Mouse (Mus musculus) gastrocnemius, adult 2 months (tissue): ENCODE measurements around the gene Olfr733. TPM values are rescaled to one million over a fixed set of nuclear protein-coding genes. Genes with fewer than 3 reads are reported as not detected.

Source experiments
- DNase-seq: peaks from one replicate; pipeline ENCODE4 v3.0.0; 2022
- H3K27ac ChIP-seq: fragments of 200-600 bp; 2 replicates; pipeline ENCODE4 v1.8.1; 2022; ENCODE audit warnings: mild to moderate bottlenecking
- H3K4me3 ChIP-seq: fragments of 200-600 bp; 2 replicates; pipeline ENCODE4 v1.8.1; 2022; ENCODE audit warnings: mild to moderate bottlenecking, moderate library complexity
- CTCF ChIP-seq: fragments of 200-600 bp; IDR thresholded peaks from 2 replicates; pipeline ENCODE4 v1.8.1; 2022; ENCODE audit warnings: antibody characterized with exemption, mild to moderate bottlenecking, moderate library complexity
- intact Hi-C: fragments of 180-260 bp; cut with DNase I; formaldehyde crosslinking; loops from one replicate; pipeline ENCODE4 v1.15.1; 2025
- long read RNA-seq, 2 experiments: library from polyadenylated mRNA; stranded (forward); transcript quantifications; one replicate each; pipeline ENCODE4 v2.0.0; 2021
- total RNA-seq, 2 experiments: library from RNA; stranded (reverse); gene quantifications; 2 replicates each; pipeline ENCODE4 v1.2.3; 2021

The Olfr733 gene
- total RNA-seq, result not detected
- long read RNA-seq, experiment 1, result 0 reads
- long read RNA-seq, experiment 2, result 0 reads

DNA sequence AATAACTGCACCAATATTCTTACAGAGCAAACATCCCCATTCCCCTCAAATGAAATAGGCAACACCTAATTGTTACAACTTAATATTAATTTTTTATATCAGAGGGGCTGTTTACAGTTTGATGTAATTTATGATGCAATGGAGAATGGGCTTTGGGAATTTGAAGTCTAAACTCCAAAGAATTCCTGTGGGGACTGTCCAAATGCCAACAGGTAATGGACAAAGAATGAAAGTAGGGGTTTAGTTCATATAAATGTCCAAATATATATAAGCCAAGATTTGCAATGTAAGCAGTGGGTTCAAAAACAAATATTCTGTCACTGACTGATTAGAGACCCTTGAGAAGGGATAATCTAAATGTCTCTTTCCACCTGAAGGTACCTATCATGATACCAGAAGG, at the start of gene Olfr733:
Olfr733 (minus strand) TSS at position 101 of the 400 bp plus-strand sequence.
- intact Hi-C loops, result no loop called here
- no peak for DNase-seq
- H3K27ac ChIP-seq, result no peak within 1 kb of the TSS
- no peak within 1 kb of the TSS for H3K4me3 ChIP-seq
- no peak for TF ChIP-seq CTCF

DNA sequence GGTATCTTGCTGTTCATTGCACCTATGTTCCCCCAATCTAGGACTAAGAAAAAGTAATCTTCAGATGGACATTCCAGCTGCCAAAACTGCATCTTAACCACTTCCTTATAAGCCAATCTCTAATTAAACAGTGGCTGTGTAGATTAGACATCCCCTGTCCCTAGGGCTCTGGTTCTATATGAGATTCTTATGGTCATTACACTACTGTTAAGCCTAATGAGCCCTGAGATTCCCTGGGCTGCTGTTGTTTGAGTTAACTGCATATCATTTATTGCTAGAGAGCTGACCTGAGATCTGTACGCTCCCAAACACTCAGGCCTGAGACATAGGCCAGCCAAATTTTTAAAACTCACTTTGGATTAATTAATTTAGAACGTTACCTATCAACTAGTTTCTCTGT, 47.5 kb upstream of the Olfr733 start, which contains the start of gene Olfr735:
Olfr735 (minus strand) TSS at position 77 of the 400 bp plus-strand sequence.
- no peak for TF ChIP-seq CTCF
- intact Hi-C loops, result no loop called here
- DNase-seq, result no peak
- Histone ChIP-seq H3K4me3 (no peak within 1 kb of the TSS), H3K27ac (no peak within 1 kb of the TSS)

DNA sequence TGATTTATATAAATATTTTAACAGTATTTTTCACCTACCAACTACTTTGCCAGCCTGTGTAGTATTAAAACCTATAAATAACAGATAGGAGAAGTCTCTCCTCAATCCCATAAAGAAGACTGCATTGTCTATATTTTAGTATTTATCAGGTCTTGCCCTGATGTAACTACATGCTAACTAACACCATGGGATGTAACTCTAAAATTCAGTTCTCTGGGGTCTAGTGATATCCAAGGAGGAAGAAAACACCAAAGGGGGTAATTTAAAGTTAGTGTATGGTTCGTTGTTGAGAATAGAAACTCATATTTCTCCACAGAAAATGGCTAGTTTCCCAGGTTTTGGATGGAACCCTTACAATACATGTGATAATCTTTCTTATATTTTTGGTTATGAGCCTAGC, 25.3 kb upstream of the Olfr733 start, which contains the start of gene Olfr734:
Olfr734 (minus strand) TSS at position 101 of the 400 bp plus-strand sequence.
- DNase-seq, result no peak
- no peak within 1 kb of the TSS for H3K4me3 ChIP-seq
- no peak within 1 kb of the TSS for H3K27ac ChIP-seq
- intact Hi-C loops, result no loop called here
- no peak for TF ChIP-seq CTCF

DNA sequence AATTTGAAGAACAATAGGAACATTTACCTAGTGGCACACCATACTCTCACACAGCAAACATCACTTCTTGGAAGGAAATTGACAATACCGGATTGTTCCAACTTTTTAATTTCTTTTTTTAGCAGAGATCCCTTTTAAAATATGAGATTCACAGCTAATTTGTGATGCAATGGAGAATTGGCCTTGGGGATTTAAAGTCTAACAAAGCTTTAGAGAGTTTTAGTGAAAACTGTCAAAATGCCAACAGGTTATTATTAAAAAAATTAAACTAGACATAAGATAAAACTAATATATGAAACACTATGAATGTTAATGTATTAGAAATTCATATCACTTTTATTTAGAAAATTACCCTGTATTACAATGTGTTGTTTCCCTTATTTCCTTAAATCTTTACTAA, 17.2 kb downstream of the Olfr733 start, which contains the start of gene Olfr732:
Olfr732 (minus strand) TSS at position 101 of the 400 bp plus-strand sequence.
- no peak for DNase-seq
- intact Hi-C loops, result no loop called here
- TF ChIP-seq CTCF, result no peak
- H3K27ac ChIP-seq, result no peak within 1 kb of the TSS
- no peak within 1 kb of the TSS for H3K4me3 ChIP-seq

Other genes with a start within 250 kb of the Olfr733 start
- gene Olfr726, start 210.6 kb downstream of the Olfr733 start, total RNA-seq, result not detected
- not detected for gene Olfr727, start 178.3 kb downstream of the Olfr733 start, total RNA-seq
- gene Olfr728, start 158.8 kb downstream of the Olfr733 start, total RNA-seq, result not detected
- gene Olfr729, start 148.6 kb downstream of the Olfr733 start, total RNA-seq, result not detected
- not detected for gene Olfr730, start 113.3 kb downstream of the Olfr733 start, total RNA-seq
- not detected for gene Olfr731, start 59.7 kb downstream of the Olfr733 start, total RNA-seq
- not detected for gene Olfr732, start 17.3 kb downstream of the Olfr733 start, total RNA-seq
- gene Olfr734, start 25.2 kb upstream of the Olfr733 start, total RNA-seq, result not detected
- gene Olfr735, start 47.4 kb upstream of the Olfr733 start, total RNA-seq, result not detected
- not detected for gene Tlr11, start 56.4 kb upstream of the Olfr733 start, total RNA-seq
- not detected for gene Olfr736, start 79.6 kb upstream of the Olfr733 start, total RNA-seq
- not detected for gene Olfr738, start 106.0 kb upstream of the Olfr733 start, total RNA-seq
- not detected for gene Olfr739, start 117.1 kb upstream of the Olfr733 start, total RNA-seq
- gene Olfr740, start 144.0 kb upstream of the Olfr733 start, total RNA-seq, result not detected
- gene Olfr741, start 171.2 kb upstream of the Olfr733 start, total RNA-seq, result not detected
- gene Olfr742, start 202.1 kb upstream of the Olfr733 start, total RNA-seq, result not detected
- not detected for gene Olfr743, start 220.3 kb upstream of the Olfr733 start, total RNA-seq